Mouse (Mus musculus): ENCODE measurements around the gene Gsta3. TPM values are rescaled to one million over a fixed set of nuclear protein-coding genes. Genes with fewer than 3 reads are reported as not detected.
"Not testable (repeated sequence)": the region's sequence is repeated elsewhere in the genome, so short reads cannot be mapped to it uniquely, and the experiment has no call there.

Gsta3 gene
- polyA plus RNA-seq, 1 experiment from 2014 or later: 0.89 TPM

GRCm38 (mm10) chr1:21252566-21253302, 12.3 kb downstream of the Gsta3 start:
- no peaks in the 10 kb centered on the region for H3K36me3 ChIP-seq (ENCODE audit: control insufficient read depth, insufficient read depth)
- ATAC-seq (replicated peaks; ENCODE audit: extremely low read depth, insufficient read depth, low FRiP score): no peak
- H3K4me1 ChIP-seq (ENCODE audit: control insufficient read depth, insufficient read depth, low read length): no peaks in the 10 kb centered on the region
- no peak overlapping the region for H3K4me2 ChIP-seq (ENCODE audit: low read depth, low read length)
- H3K27me3 ChIP-seq (ENCODE audit: control insufficient read depth, insufficient read depth, low read length): no peaks in the 10 kb centered on the region
- H3K9me3 ChIP-seq (replicated peaks; ENCODE audit: control insufficient read depth, low read length): no peaks in the 10 kb centered on the region
- H3K9ac ChIP-seq (ENCODE audit: low read length): no peak overlapping the region
- no peak overlapping the region for H3K4me3 ChIP-seq (ENCODE audit: low read length)
- 60% methylated on average over 10 of the region's 10 CpGs for WGBS
- H3K27ac ChIP-seq (ENCODE audit: low read length): no peak overlapping the region

GRCm38 (mm10) chr1:21253303-21253650, 12.9 kb downstream of the Gsta3 start:
- Histone ChIP-seq H3K9ac (ENCODE audit: low read length) (no peak overlapping the region), H3K27me3 (ENCODE audit: control insufficient read depth, insufficient read depth, low read length) (no peaks in the 10 kb centered on the region), H3K4me1 (ENCODE audit: control insufficient read depth, insufficient read depth, low read length) (no peaks in the 10 kb centered on the region), H3K9me3 (replicated peaks; ENCODE audit: control insufficient read depth, low read length) (no peaks in the 10 kb centered on the region), H3K27ac (ENCODE audit: low read length) (no peak overlapping the region), H3K36me3 (ENCODE audit: control insufficient read depth, insufficient read depth) (no peaks in the 10 kb centered on the region), H3K4me3 (ENCODE audit: low read length) (no peak overlapping the region), H3K4me2 (ENCODE audit: low read depth, low read length) (no peak overlapping the region)
- no peak for ATAC-seq (replicated peaks; ENCODE audit: extremely low read depth, insufficient read depth, low FRiP score)
- 89% methylated on average over 1 of the region's 1 CpGs for WGBS

- H3K36me3 ChIP-seq (ENCODE audit: control insufficient read depth, insufficient read depth): no peaks in the 10 kb centered on the region
- no peaks in the 10 kb centered on the region for H3K27me3 ChIP-seq (ENCODE audit: control insufficient read depth, insufficient read depth, low read length)
- H3K4me2 ChIP-seq (ENCODE audit: low read depth, low read length): no peak overlapping the region
- no peaks in the 10 kb centered on the region for H3K4me1 ChIP-seq (ENCODE audit: control insufficient read depth, insufficient read depth, low read length)
- no peak overlapping the region for H3K4me3 ChIP-seq (ENCODE audit: low read length)
- no peak for ATAC-seq (replicated peaks; ENCODE audit: extremely low read depth, insufficient read depth, low FRiP score)
- H3K9ac ChIP-seq (ENCODE audit: low read length): no peak overlapping the region
- WGBS: 57% methylated on average over 4 of the region's 4 CpGs
- H3K27ac ChIP-seq (ENCODE audit: low read length): no peak overlapping the region
- H3K9me3 ChIP-seq (replicated peaks; ENCODE audit: control insufficient read depth, low read length): no peaks in the 10 kb centered on the region
Measured at GRCm38 (mm10) chr1:21253856-21254255, 13.5 kb downstream of the Gsta3 start.

GRCm38 (mm10) chr1:21255625-21256345, 15.4 kb downstream of the Gsta3 start:
- H3K27ac ChIP-seq (ENCODE audit: low read length): no peak overlapping the region
- ATAC-seq (replicated peaks; ENCODE audit: extremely low read depth, insufficient read depth, low FRiP score): no peak
- H3K9ac ChIP-seq (ENCODE audit: low read length): no peak overlapping the region
- H3K27me3 ChIP-seq (ENCODE audit: control insufficient read depth, insufficient read depth, low read length): no peaks in the 10 kb centered on the region
- H3K9me3 ChIP-seq (replicated peaks; ENCODE audit: control insufficient read depth, low read length): no peaks in the 10 kb centered on the region
- H3K4me3 ChIP-seq (ENCODE audit: low read length): no peak overlapping the region
- H3K4me2 ChIP-seq (ENCODE audit: low read depth, low read length): no peak overlapping the region
- no peaks in the 10 kb centered on the region for H3K36me3 ChIP-seq (ENCODE audit: control insufficient read depth, insufficient read depth)
- no peaks in the 10 kb centered on the region for H3K4me1 ChIP-seq (ENCODE audit: control insufficient read depth, insufficient read depth, low read length)
- 88% methylated on average over 7 of the region's 7 CpGs for WGBS

GRCm38 (mm10) chr1:21256391-21256790, 16.0 kb downstream of the Gsta3 start:
- Histone ChIP-seq H3K9ac (ENCODE audit: low read length) (no peak overlapping the region), H3K4me2 (ENCODE audit: low read depth, low read length) (no peak overlapping the region), H3K4me3 (ENCODE audit: low read length) (no peak overlapping the region), H3K36me3 (ENCODE audit: control insufficient read depth, insufficient read depth) (no peaks in the 10 kb centered on the region), H3K27ac (ENCODE audit: low read length) (no peak overlapping the region), H3K27me3 (ENCODE audit: control insufficient read depth, insufficient read depth, low read length) (no peaks in the 10 kb centered on the region), H3K9me3 (replicated peaks; ENCODE audit: control insufficient read depth, low read length) (no peaks in the 10 kb centered on the region), H3K4me1 (ENCODE audit: control insufficient read depth, insufficient read depth, low read length) (no peaks in the 10 kb centered on the region)
- no peak for ATAC-seq (replicated peaks; ENCODE audit: extremely low read depth, insufficient read depth, low FRiP score)
- 47% methylated on average over 3 of the region's 3 CpGs for WGBS

GRCm38 (mm10) chr1:21256871-21257270, 16.5 kb downstream of the Gsta3 start:
- Histone ChIP-seq H3K27ac (ENCODE audit: low read length) (no peak overlapping the region), H3K4me3 (ENCODE audit: low read length) (no peak overlapping the region), H3K9me3 (replicated peaks; ENCODE audit: control insufficient read depth, low read length) (no peaks in the 10 kb centered on the region), H3K27me3 (ENCODE audit: control insufficient read depth, insufficient read depth, low read length) (no peaks in the 10 kb centered on the region), H3K36me3 (ENCODE audit: control insufficient read depth, insufficient read depth) (no peaks in the 10 kb centered on the region), H3K4me2 (ENCODE audit: low read depth, low read length) (no peak overlapping the region), H3K9ac (ENCODE audit: low read length) (no peak overlapping the region), H3K4me1 (ENCODE audit: control insufficient read depth, insufficient read depth, low read length) (no peaks in the 10 kb centered on the region)
- no peak for ATAC-seq (replicated peaks; ENCODE audit: extremely low read depth, insufficient read depth, low FRiP score)
- WGBS: 75% methylated on average over 5 of the region's 5 CpGs

- 82% methylated on average over 8 of the region's 8 CpGs for WGBS
- not testable (repeated sequence) for H3K4me2 ChIP-seq (ENCODE audit: low read depth, low read length); H3K27me3 ChIP-seq (ENCODE audit: control insufficient read depth, insufficient read depth, low read length); H3K9ac ChIP-seq (ENCODE audit: low read length); H3K27ac ChIP-seq (ENCODE audit: low read length); H3K36me3 ChIP-seq (ENCODE audit: control insufficient read depth, insufficient read depth); H3K9me3 ChIP-seq (replicated peaks; ENCODE audit: control insufficient read depth, low read length); ATAC-seq (replicated peaks; ENCODE audit: extremely low read depth, insufficient read depth, low FRiP score); H3K4me3 ChIP-seq (ENCODE audit: low read length); H3K4me1 ChIP-seq (ENCODE audit: control insufficient read depth, insufficient read depth, low read length)
Measured at GRCm38 (mm10) chr1:21259981-21260380, 19.6 kb downstream of the Gsta3 start.

- H3K27me3 ChIP-seq (ENCODE audit: control insufficient read depth, insufficient read depth, low read length): no peaks in the 10 kb centered on the region
- H3K4me3 ChIP-seq (ENCODE audit: low read length): no peak overlapping the region
- H3K9me3 ChIP-seq (replicated peaks; ENCODE audit: control insufficient read depth, low read length): no peaks in the 10 kb centered on the region
- 75% methylated on average over 5 of the region's 5 CpGs for WGBS
- ATAC-seq (replicated peaks; ENCODE audit: extremely low read depth, insufficient read depth, low FRiP score): no peak
- no peaks in the 10 kb centered on the region for H3K36me3 ChIP-seq (ENCODE audit: control insufficient read depth, insufficient read depth)
- H3K9ac ChIP-seq (ENCODE audit: low read length): no peak overlapping the region
- H3K27ac ChIP-seq (ENCODE audit: low read length): no peak overlapping the region
- H3K4me1 ChIP-seq (ENCODE audit: control insufficient read depth, insufficient read depth, low read length): no peaks in the 10 kb centered on the region
- no peak overlapping the region for H3K4me2 ChIP-seq (ENCODE audit: low read depth, low read length)
Measured at GRCm38 (mm10) chr1:21262401-21262800, 22.0 kb downstream of the Gsta3 start.

GRCm38 (mm10) chr1:21263986-21264385, 23.6 kb downstream of the Gsta3 start:
- ATAC-seq (replicated peaks; ENCODE audit: extremely low read depth, insufficient read depth, low FRiP score): no peak
- Histone ChIP-seq H3K9ac (ENCODE audit: low read length) (no peak overlapping the region), H3K4me2 (ENCODE audit: low read depth, low read length) (no peak overlapping the region), H3K9me3 (replicated peaks; ENCODE audit: control insufficient read depth, low read length) (no peaks in the 10 kb centered on the region), H3K27ac (ENCODE audit: low read length) (no peak overlapping the region), H3K27me3 (ENCODE audit: control insufficient read depth, insufficient read depth, low read length) (no peaks in the 10 kb centered on the region), H3K4me3 (ENCODE audit: low read length) (no peak overlapping the region), H3K4me1 (ENCODE audit: control insufficient read depth, insufficient read depth, low read length) (no peaks in the 10 kb centered on the region), H3K36me3 (ENCODE audit: control insufficient read depth, insufficient read depth) (no peaks in the 10 kb centered on the region)
- WGBS: 76% methylated on average over 4 of the region's 4 CpGs
